Mouse (Mus musculus) adipocyte (in vitro differentiated cells): ENCODE measurements around the gene Gphn.

Source experiments
- DNase-seq: peaks from one replicate; pipeline ENCODE4 v3.0.0-alpha.2; 2016; ENCODE audit warnings: low spot score

Gene Gphn

DNA sequence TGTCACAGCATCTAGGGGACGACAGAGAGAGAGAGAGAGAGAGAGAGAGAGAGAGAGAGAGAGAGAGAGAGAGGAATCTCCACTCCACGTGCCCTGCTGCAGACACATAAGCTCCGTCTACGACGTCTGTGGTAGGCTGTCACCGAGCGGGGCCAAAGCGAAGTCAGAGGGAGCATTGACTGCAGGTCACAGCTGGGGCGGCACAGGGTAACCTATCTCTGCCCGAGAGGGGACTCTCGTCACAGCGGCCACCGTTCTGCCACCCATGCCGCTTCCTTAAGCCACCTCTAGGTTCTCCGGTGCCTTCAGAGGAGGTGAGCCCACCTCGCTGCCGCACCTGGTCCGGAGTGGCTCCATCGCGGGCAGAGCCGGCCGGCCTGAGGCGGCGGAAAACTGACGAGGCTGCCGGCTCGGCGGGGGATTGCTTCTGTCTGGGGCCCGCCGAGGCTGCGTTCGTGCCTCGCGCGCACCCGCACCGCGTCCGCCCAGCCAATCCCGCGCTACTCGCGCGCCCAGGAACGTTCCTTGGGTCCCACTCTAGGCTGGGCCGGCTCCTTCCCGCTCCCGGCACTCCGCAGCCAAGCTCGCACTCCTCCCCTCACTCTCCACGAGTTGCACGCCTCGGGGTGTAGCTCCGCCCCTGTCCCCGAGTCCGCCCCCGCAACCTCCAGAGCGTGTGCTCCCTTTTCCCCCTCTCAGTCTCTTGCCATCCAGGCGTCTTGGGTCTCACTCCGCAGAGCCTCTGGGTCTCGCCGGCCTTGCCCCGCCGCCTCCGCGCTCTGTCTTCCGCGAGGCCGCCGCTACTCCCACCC, at the start of gene Gphn:
TSS of gene Gphn (plus strand) at position 673 of the 812 bp plus-strand sequence.
- peak; percentile 86 for DNase-seq

DNA sequence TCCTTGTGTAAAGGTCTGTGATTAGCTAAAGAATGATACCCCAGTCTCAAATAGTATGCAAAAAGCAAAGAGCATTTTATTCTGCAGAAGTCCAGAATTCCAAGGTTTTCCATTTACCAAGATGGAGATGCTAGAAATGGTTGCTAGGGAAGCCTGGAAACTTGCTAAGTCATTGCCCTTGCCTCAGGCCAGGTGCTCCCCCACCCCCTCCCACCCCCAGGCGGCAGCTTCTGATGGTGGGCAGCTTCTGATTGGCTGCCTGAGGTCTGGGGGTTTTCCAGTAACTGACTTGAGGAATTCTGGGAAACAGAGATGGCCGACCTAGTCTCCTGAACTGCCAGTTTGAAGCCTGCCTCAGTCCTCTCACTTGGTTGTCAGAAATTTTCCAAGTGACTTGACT, 44.7 kb upstream of the Gphn start:
- no peak for DNase-seq

DNA sequence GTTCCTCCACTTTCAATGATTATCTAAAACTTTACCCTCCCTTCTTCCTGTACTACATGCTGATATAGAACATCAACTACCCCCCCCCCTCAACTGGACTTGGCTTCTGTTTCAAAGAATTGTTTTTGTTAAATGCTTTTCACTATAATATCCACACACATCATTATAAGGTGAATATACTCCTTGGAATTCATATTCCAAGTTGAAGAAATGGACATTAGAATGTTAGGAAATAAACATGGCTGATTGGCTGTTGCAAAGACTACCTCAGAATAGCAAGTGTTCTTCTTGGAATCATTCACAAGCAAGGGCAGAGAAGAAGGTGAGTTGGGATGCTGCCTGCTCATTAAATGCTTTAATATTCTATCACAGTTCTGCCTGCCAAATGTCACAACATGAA, 32.2 kb upstream of the Gphn start, which contains the start of gene Gm6657:
TSS of gene Gm6657 (plus strand) at position 301 of the 400 bp plus-strand sequence.
- DNase-seq: no peak

DNA sequence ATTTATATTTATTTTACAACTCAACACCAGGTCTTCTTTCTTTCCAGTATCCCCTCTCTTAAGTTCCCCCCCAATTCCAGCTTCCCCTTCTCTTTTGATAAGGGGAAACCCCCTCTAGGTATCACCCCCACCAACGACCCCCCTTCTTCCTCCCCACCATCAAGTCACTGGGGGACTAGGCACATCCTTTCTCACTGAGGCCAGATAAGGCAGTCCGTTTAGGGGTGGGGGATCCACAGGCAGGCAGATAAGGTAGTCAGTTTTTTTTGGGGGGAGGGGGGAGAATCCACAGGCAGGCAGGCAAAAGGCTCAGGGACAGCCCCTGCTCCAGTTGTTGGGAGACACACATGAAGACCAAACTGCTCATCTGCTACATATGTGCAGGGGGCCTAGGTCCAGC, 30.8 kb upstream of the Gphn start:
- DNase-seq: no peak

DNA sequence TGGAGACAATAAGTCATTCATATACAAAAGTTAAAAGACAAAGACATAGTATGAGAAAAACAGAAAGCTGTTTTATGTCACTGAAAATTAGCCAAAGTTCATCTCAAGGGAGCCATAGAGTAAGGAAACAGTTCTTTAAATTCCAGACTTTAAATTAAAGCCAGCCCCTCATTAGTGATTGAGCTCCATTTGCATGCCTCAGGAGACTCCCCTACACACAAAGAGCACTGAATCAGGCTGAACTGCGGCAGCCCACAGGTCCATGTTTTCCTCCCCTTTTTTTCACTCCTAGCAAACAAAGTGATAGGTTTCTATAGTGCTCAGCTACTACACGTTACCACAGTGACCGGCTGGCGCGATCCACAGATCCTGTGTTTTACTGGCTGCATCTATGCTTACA, 22.5 kb upstream of the Gphn start:
- DNase-seq: no peak

DNA sequence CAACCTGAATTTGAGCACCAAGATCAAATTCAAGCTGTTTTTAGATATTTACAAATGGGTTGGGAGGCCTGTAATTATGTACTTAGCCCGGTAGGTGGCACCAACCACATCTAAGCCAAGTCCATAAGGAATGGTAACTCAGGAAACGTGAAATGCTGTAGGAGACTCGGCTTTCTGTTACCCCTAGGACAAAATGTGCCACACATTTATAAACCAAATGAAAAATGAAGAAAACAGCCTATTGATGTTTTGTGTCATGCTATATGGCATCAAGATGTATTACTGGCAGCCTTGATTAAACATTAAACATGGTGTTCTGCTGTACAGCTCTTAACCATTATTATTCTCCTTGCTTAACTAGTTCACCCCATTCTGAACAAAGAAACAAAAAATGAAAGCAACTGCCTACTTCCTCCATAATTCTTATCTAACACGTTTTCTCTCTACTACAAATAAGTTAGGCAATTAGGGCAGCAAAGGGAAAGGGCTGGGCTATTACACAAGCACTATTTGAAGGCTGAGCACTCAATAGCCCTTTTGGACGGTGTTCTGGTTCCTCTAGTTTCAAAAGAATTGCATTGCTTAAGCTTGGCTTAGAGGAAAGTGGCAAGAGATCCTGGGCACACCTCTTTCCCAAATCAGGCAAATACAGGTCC, 20.1 kb upstream of the Gphn start:
- DNase-seq: peak; percentile 86

DNA sequence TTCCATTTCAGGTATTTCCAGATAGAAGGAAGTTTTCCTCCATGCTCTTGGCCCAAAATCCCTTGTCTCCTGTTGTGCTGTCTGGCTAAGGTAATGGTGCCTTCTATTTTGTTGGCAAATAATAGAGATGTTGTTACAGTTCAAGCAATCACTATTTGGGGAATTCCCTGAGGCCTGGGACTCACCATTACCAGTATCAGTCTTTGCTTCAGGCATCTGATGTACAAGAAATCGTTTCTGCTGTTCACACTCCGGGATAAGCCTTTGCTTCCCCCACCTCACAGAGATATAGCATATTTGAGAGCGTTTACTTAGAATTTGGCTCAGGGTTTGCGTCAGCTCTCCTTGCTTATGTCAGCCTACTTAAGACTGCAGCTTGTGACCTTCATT, 19.6 kb upstream of the Gphn start:
- DNase-seq: no peak

DNA sequence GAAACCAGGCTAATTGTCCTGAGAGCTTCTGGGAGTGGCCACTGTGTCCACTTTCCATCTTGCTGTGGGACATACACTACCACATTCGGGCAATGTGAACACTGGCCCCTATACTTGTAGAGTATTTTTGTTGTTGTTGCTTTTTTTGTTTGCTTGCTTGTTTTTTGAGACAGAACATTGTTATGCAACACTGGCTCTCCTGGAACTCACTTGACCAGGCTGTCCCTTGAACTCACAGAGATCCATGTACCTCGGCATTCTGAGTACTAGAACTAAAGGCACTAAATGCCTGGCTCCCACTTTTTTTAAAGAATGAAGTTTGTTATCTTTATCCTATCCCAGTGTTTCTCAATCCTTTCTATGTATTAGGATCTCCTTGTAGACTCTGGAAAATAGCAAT, 16.3 kb upstream of the Gphn start:
- no peak for DNase-seq

DNA sequence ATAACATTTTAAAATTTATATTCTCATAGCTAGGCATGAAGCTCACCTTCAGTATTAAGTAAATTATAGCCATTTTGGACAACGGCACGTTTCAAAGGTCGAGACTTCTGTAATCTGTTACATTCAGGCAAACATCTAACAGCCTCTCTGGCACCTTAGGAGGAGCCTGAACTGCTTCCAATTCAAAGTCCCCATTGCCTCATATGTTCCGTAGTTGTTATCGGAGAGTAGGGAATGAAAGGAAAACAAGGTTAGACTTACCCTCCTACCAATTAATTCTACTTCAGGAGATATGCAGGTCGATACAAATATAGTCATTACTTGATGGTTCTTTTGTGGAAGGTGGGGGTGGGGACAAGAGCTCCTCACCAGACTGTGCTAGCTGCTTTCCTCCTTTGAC, 10.7 kb upstream of the Gphn start:
- DNase-seq: no peak

DNA sequence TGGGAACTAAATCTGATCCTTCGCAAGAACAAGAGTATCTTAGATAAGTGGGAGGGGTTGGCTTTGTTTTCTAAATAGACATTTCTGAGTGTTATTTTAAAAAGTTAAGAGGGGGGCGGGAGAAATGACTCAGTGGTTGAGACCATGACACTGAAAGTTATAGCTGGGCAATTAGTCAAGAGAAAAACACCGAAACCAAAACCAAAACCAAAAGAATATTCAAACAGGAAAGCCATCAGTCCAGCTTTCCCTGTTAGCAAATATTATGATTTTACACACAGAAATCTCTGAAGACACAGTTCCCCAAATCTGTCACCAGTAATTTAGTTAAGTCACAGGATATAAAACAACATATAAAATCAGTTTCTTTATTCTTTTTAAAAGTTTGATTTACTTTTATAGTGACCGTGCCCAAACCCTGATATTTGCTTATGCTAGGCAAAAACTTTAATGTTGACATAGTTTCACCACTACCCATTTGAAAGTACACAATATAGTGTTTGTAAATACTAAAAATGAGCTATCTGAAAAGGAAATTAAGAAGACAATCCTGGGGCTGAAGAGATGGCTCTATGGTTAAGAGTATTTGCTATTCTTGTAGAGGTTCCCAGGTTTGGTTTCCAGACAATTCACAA, 6.9 kb upstream of the Gphn start:
- DNase-seq: peak; percentile 34

DNA sequence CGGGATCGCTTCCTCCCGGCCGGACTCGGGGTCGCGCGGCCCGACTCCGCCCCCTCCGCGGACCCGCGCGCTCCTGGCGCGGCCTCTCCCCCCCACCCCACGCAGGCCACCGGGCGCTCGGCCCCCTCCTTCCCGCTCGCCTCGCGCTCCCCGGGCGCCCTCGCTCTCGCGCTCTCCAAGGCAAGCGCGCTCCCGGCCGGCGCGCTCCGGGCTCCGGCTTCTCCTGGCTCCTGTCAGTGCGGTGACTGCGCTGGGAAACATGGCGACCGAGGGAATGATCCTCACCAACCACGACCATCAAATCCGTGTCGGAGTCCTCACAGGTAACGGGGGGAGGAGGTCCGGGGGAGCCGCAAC, 318 bp downstream of the Gphn start:
- DNase-seq: peak; percentile 85

DNA sequence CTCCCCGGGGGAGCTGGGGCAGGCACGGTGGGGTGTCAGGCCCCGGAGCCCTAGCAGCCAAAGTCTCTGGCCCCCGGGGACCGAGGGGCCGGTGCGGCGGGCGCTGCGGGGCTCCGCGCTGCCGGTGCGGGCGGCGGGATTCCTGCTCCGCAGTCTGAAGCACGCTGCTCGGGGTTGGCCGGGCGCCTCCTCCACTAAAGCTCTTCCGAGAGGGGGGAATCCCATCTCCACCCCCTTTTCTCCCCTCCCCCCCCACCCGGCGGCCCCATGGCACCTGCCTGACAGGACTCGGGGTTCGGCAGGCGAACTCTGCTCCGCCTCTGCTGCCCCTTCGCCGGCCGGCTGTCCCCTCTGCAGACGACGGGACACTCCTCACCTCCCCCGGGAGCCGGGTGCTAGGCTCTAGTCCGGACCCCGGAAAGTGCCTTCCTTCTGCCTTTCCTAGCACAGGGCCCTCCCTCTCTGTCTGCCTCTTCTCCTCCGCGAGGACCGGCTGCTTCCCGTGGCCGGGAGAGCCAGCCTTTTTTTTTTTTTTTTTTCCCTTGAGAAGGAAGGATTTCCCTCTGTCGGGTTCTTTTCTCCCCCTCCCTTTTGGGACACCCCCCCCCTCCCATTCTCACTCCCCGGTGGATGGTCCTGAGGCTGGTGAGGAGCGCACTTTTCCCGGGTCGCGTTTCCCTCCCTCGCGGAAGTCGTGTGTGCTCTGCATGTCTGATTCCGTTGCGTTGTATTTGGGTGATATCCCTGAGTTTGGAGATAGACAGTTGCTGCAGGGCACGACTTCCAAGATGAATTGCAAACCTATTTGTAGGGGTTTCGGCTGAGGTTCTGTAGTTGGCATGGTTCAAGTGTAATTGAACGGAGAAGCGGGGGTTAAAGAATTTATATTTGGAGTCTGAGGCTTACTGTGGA, 1.1 kb downstream of the Gphn start:
- peak; percentile 47 for DNase-seq

DNA sequence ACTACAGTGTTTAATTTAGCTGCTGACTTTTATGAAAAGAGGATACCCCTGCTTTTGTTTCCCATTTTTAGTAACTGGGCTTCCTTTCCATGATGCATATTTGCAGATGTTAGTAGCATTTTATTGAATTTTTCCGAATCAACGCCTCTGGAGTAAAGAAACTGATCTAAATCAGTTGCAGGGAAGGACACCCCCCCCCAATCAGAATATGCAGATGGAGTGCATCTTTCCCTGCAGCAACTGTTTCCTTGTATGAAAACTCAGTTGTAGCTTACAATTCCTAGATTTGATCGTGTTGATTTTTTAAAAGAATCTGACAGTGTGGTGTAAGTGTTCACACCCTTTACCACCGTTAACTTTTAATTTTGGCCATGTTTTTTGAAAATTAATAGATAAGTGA, 2.0 kb downstream of the Gphn start:
- DNase-seq: no peak

DNA sequence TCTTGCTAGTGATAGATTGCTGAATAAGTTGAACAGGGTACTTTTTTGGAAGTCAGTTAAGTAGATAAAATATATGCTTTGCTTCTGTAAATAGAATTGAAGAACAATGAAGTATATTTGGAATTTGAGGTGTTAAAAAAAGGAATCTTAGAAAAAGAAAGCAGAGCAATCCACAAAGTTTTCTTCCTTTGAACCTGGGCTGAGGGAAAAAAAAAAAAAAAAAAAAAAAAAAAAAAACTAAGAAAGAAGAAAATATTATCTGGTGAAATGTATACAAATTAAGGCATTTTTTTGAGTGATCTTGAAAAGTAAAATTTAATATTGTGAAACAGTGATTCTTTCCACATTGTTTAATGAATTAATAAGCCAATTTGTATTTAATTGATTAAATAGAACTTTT, 6.4 kb downstream of the Gphn start:
- no peak for DNase-seq

DNA sequence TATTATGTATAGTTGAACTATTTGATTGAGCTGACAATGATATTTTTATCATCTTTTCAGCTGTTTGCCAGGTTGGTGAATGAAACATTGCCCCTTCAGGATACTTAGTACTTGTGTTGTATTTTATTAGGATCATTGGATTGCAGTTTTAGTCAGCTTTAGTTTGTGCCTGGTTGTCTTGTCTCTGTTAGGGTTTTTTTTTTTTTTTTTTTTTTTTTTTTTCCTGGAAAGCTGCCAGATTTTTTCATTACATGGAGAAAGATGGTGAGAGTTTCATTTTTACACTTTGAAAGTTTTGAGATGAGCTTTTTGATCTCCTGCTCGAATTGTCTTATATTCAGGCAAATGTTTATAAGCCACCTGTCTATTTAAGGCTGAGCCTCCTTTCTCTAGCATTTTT, 22.2 kb downstream of the Gphn start:
- DNase-seq: peak; percentile 71

DNA sequence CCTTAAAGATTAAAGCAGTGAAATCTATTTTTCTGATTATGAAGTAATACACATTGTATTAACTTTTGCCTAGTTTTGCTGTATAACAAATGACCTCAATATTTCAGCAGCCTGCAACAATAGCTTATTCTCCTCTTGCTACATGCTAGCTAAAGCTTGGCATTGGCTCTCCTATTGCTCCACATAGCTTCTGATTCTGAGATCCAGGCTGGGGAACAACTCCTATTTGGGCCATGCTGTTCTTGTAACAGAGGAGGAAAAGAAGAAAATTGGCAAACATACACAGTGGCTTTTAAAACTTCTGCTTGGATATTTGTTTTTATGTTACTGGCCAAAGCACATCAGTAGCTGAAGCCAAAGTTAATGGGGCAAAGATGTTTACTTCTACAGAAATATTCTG, 23.0 kb downstream of the Gphn start:
- peak; percentile 96 for DNase-seq

DNA sequence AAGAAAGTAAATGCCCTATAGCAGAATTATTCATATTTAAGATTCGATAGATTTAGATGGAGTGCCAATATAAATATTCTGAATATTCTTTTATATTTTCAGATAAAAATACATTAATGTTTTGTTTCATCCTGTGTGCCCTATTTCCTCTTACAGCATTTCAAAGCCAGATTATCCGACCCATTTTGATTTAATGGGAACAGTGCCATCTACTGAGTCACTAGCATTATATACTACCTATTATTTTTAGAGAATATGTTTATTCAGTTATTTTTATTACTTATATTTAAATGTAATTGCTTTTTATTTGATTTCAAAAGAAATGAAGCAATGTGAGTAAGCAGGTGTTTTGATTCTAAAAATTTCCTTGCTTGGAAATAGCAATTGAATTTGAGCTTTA, 51.2 kb downstream of the Gphn start:
- DNase-seq: peak; percentile 54

DNA sequence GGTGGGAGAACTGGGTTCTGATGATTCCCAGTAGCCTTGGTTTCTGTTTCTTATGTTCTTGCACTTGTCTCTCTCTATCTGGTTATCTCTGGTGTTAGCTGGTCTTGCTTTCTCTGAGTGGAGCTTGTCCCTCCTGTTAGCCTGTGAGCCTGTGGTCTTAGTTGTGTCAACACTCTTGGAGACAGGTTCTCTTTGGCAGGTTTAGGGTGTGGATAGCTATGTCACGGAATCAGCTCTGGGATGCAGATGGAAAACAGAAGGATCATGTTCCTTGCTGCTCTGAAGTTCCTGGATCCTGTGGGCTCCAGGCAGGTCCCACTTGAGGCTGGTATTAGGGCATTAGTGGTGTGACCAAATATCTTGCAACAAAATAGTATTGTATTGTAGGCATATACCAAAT, 64.2 kb downstream of the Gphn start:
- DNase-seq: no peak

DNA sequence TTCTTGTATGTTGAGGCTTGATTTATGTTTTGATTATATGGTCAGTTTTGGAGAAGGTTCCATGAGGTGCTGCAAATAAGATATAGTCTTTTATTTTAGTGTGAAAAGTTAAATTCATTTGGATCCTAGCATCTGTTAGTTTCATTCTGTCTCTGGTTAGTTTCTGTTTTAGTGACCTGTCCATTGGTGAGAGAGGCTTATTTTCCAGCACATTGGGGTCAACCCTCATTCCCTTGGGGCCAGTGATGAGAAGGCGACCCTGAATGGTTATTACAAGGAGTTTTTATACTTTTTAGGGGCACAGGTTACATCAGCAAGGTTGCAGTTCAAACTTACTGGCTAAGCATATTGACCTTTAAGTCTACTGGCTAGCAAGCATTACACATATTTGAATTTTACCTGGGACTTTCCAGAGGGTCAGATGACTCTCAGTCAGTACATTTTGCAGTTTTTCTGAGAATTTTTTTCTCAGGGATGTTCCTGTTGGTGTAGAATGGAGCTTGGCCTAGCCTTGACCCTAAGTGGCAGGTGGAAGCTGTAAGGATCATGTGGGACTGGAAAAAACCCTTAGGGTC, 72.7 kb downstream of the Gphn start:
- no peak for DNase-seq

DNA sequence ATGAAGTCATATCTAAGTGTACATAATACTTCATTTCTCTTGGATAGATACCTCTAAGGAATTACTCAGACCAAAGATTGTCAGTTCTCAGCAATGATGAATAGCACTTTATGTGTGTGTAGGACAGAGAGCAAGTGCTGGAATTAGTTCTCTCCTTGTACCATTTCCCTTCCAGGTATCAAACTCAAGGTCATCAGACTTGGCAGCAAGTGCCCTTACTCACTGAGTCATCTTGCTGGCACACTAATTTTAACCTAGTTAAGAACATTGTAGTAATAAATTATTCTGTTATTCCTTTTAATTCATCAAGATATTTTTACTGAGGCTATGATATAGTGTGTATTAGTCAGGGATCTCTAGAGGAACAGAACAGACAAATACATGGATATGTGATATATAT, 88.9 kb downstream of the Gphn start:
- no peak for DNase-seq

DNA sequence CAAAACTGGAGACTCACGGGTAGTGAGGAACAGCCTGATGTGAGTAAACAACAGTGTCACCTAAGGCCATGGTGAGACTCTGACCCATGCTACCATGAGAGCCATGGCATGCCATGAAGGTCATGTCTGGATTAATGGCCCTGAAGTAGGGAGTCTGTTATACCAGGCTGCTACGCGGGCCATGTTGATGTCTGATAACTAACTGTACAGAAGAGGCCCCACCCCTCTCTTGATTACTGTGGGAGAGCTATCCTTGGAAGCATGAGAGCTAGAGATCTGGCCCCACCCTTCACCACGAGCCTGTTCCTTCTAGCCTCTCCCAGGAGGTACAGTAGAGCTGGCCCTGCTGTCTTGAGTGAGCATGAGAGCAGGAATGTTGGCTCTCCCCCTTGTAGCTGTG, 101.8 kb downstream of the Gphn start:
- DNase-seq: no peak

DNA sequence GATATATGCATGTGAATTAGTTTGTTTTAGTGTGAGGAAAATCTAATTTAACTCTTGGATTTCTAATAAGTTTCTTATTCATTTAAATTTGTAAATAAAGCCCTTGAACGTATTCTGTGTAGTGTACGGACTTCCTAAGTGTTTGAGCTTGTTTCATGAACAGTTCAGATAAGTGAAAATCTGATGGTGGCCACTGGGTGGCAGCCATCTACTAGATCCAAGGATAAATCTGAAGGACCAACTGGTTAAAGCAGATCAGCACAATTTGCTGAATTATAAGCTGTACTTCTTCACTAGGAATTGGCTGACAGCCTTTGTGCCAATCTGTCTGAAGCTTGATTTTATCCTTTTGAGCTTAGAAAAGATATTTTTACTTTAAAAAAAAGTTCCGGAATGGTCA, 105.9 kb downstream of the Gphn start:
- peak; percentile 77 for DNase-seq
